Mouse (Mus musculus) lung, adult 2 months (tissue): ENCODE results near the gene Gna13.

Experiments
- CTCF ChIP-seq: fragments of 200-500 bp; IDR thresholded peaks from 2 replicates; pipeline ENCODE4 v1.5.1; 2011; ENCODE audit warnings: mild to moderate bottlenecking, low read length, control low read depth; ENCODE audit not compliant: insufficient read depth
- POLR2A ChIP-seq: fragments of 200-500 bp; IDR thresholded peaks from 2 replicates; pipeline ENCODE4 v1.6.1; 2011; ENCODE audit warnings: low read depth, mild to moderate bottlenecking, control low read depth, low read length, borderline replicate concordance; ENCODE audit errors: extremely low read depth

DNA sequence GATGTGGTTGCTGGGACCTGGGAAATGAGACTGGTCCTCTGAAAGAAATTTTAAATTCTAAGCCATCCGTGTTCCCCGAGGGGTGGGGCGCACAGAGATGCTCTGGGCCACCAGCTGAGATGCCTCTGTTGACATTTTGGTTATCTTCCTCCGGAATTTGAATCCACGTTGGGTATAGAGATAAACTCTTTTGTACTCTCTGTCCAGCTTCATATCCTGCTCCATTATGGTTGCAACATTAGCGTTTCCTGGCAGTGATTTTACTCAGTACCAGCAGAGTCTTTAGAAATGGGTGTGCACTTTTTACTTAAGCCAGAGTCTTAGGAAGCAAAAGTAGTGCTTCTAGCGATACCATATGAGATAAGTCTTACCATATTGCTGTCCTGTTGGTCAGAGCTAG is 15.4 kb downstream of the Gna13 start:
- TF ChIP-seq POLR2A (no peak), CTCF (no peak)
